In genomic region chr17:83218722-83219121, GRCm38 (mm10) we compare ENCODE assay signal across 11 mouse cellular contexts. TPM values are rescaled to one million over a fixed set of nuclear protein-coding genes. Genes with fewer than 3 reads are reported as not detected.
DNase-seq lines count a peak whose midpoint lies in the region; ATAC-seq and TF ChIP-seq lines count a peak whose summit lies in the region.
"Had no signal": no experiment of that assay in that cellular context is flagged by ENCODE, and none has a peak within 500 bp of the region (broad histone marks: within the 10 kb centered on the region; RNA-seq: fewer than 3 reads in every experiment).

No protein-coding gene starts in this region.

- TF ChIP-seq POLR2A in kidney, adult 2 months (IDR thresholded peaks at IDR 0.05; ENCODE audit: low read depth, low read length) = no peak

- no peaks in the 10 kb centered on the region for H3K9me3 ChIP-seq in kidney, embryonic 16.5 days (ENCODE audit: low read length)
- no peaks in the 10 kb centered on the region for H3K9me3 ChIP-seq in forebrain, embryonic 13.5 days (replicated peaks)
- no peaks in the 10 kb centered on the region for H3K9me3 ChIP-seq in intestine, embryonic 15.5 days
- H3K9me3 ChIP-seq in neural tube, embryonic 11.5 days (ENCODE audit: control insufficient read depth, low read length) = no peaks in the 10 kb centered on the region

- H3K4me2 ChIP-seq in kidney, embryonic 16.5 days (replicated peaks; ENCODE audit: low read depth, low read length) = peak overlapping the region; percentile 74
- peak overlapping the region; percentile 91 for H3K4me2 ChIP-seq in forebrain, embryonic 13.5 days
- peak overlapping the region; percentile 90 for H3K4me2 ChIP-seq in intestine, embryonic 15.5 days (replicated peaks)
- peak overlapping the region; percentile 97 for H3K4me2 ChIP-seq in neural tube, embryonic 11.5 days (ENCODE audit: low read depth)

- no peak for ATAC-seq in kidney, embryonic 16.5 days (ENCODE audit: low FRiP score, low TSS enrichment)
- ATAC-seq in forebrain, embryonic 13.5 days = no peak
- no peak for ATAC-seq in intestine, embryonic 15.5 days
- ATAC-seq in neural tube, embryonic 11.5 days (ENCODE audit: insufficient read depth, low FRiP score, low TSS enrichment) = no peak

- H3K4me1 ChIP-seq in kidney, embryonic 16.5 days (ENCODE audit: insufficient read depth, low read length) = peaks cover 71% of the 10 kb centered on the region
- peaks cover 12% of the 10 kb centered on the region; the same call in 1 of the 2 replicates for H3K4me1 ChIP-seq in kidney, adult 2 months (ENCODE audit: control insufficient read depth, insufficient read depth, low read length)
- peaks cover 56% of the 10 kb centered on the region for H3K4me1 ChIP-seq in forebrain, embryonic 13.5 days
- H3K4me1 ChIP-seq in intestine, embryonic 15.5 days (replicated peaks) = peaks cover 59% of the 10 kb centered on the region
- peaks cover 44% of the 10 kb centered on the region for H3K4me1 ChIP-seq in neural tube, embryonic 11.5 days (ENCODE audit: control insufficient read depth, insufficient read depth, low read length)

- WGBS in kidney, embryonic 16.5 days = 44% methylated on average over 6 of the region's 6 CpGs
- 79% methylated on average over 6 of the region's 6 CpGs for WGBS in kidney, adult 2 months
- 61% methylated on average over 6 of the region's 6 CpGs for WGBS in forebrain, embryonic 13.5 days
- WGBS in intestine, embryonic 15.5 days = 61% methylated on average over 6 of the region's 6 CpGs
- WGBS in neural tube, embryonic 11.5 days = 57% methylated on average over 6 of the region's 6 CpGs

- peak overlapping the region; percentile 85 for H3K27ac ChIP-seq in kidney, embryonic 16.5 days (ENCODE audit: low read length)
- no peak overlapping the region for H3K27ac ChIP-seq in kidney, adult 2 months (ENCODE audit: insufficient read depth, low read depth, low read length)
- no peak overlapping the region for H3K27ac ChIP-seq in forebrain, embryonic 13.5 days
- H3K27ac ChIP-seq in intestine, embryonic 15.5 days = peak overlapping the region; percentile 89
- H3K27ac ChIP-seq in neural tube, embryonic 11.5 days (ENCODE audit: low read depth, low read length) = no peak overlapping the region

- no peak for DNase-seq in kidney, adult 2 months
- DNase-seq in neural tube, embryonic 11.5 days (ENCODE audit: low spot score) = no peak
- no peak for DNase-seq in embryo, embryonic 10 days (ENCODE audit: low spot score)
- no peak for DNase-seq in thymus, postnatal 10 days (ENCODE audit: low spot score in 2 of 2)
- DNase-seq in left cerebral cortex, adult 8-10 months (ENCODE audit: low spot score in 2 of 2) = no peak
- DNase-seq: embryo, embryonic 11 days; lung, adult 18-20 months; thymus, postnatal 36 days had no signal

- H3K36me3 ChIP-seq in kidney, embryonic 16.5 days (ENCODE audit: insufficient read depth, low read length) = peaks cover 23% of the 10 kb centered on the region
- no peaks in the 10 kb centered on the region for H3K36me3 ChIP-seq in kidney, adult 2 months (ENCODE audit: control insufficient read depth, insufficient read depth, low read length)
- H3K36me3 ChIP-seq in forebrain, embryonic 13.5 days (ENCODE audit: poor library complexity, severe bottlenecking) = peaks cover 33% of the 10 kb centered on the region
- H3K36me3 ChIP-seq in intestine, embryonic 15.5 days = peaks cover 19% of the 10 kb centered on the region
- no peaks in the 10 kb centered on the region; the same call in 1 of the 2 replicates for H3K36me3 ChIP-seq in neural tube, embryonic 11.5 days (ENCODE audit: control insufficient read depth, insufficient read depth, low read length)

- peak overlapping the region; percentile 78 for H3K4me3 ChIP-seq in kidney, embryonic 16.5 days (ENCODE audit: low read length)
- H3K4me3 ChIP-seq in kidney, adult 2 months (ENCODE audit: insufficient read depth, low read depth, low read length) = no peak overlapping the region
- peak overlapping the region; percentile 77 for H3K4me3 ChIP-seq in forebrain, embryonic 13.5 days
- peak overlapping the region; percentile 96 for H3K4me3 ChIP-seq in intestine, embryonic 15.5 days (replicated peaks)
- no peak overlapping the region for H3K4me3 ChIP-seq in neural tube, embryonic 11.5 days (ENCODE audit: low read depth, low read length)

- TF ChIP-seq CTCF in kidney, adult 2 months (conservative IDR thresholded peaks at IDR 0.05; ENCODE audit: insufficient read depth, insufficient read length, low read depth, low read length) = no peak

- no peaks in the 10 kb centered on the region for H3K27me3 ChIP-seq in kidney, embryonic 16.5 days (ENCODE audit: insufficient read depth, low read length)
- no peaks in the 10 kb centered on the region for H3K27me3 ChIP-seq in kidney, adult 2 months (replicated peaks; ENCODE audit: control insufficient read depth, insufficient read depth, low read length)
- no peaks in the 10 kb centered on the region for H3K27me3 ChIP-seq in forebrain, embryonic 13.5 days
- H3K27me3 ChIP-seq in intestine, embryonic 15.5 days (replicated peaks) = no peaks in the 10 kb centered on the region
- no peaks in the 10 kb centered on the region for H3K27me3 ChIP-seq in neural tube, embryonic 11.5 days (ENCODE audit: control insufficient read depth, insufficient read depth, low read length)

- peak overlapping the region; percentile 99 for H3K9ac ChIP-seq in kidney, embryonic 16.5 days (replicated peaks; ENCODE audit: low read length)
- H3K9ac ChIP-seq in forebrain, embryonic 13.5 days = peak overlapping the region; percentile 95
- peak overlapping the region; percentile 100 for H3K9ac ChIP-seq in intestine, embryonic 15.5 days
- 0 out of 2 replicates have a peak overlapping the region, but pooled peaks have one; percentile 37 for H3K9ac ChIP-seq in neural tube, embryonic 11.5 days (ENCODE audit: low read length)

RNA-seq across cellular contexts. Expression of gene Pkdcc, which starts 3.6 kb away (rescaled TPM):
- polyA plus RNA-seq in kidney, embryonic 16.5 days (2015; fragmentation: Nextera tagmentation; extraction: Ambion mirVana) = 29.9 and 31.6 TPM in 2 replicates
- polyA plus RNA-seq in kidney, adult 2 months (2012; rRNA removed) = 42.6 and 44.8 TPM in 2 replicates
- polyA plus RNA-seq in forebrain, embryonic 13.5 days (2015; fragmentation: Nextera tagmentation; extraction: Ambion mirVana) = 6.3 and 7.0 TPM in 2 replicates
- 26.9 and 28.4 TPM in 2 replicates for polyA plus RNA-seq in intestine, embryonic 15.5 days (2015; fragmentation: Nextera tagmentation; extraction: Ambion mirVana)
- polyA plus RNA-seq in neural tube, embryonic 11.5 days (2014; fragmentation: Nextera tagmentation; extraction: Ambion mirVana) = 15.5 and 17.5 TPM in 2 replicates
- 10 to 100 TPM; 13.1 to 16.5 (median 14.4) TPM for total RNA-seq in left cerebral cortex, adult 8-10 months (2022)

Comparison
In these comparisons a context has a peak if more than half of its experiments do, and no peak if none do; other contexts are left out.
1. H3K27ac ChIP-seq: peak in kidney, embryonic 16.5 days (single experiment) and intestine, embryonic 15.5 days (single experiment); none in kidney, adult 2 months (single experiment), forebrain, embryonic 13.5 days (single experiment) and neural tube, embryonic 11.5 days (single experiment).
2. H3K4me3 ChIP-seq: peak in kidney, embryonic 16.5 days (single experiment), forebrain, embryonic 13.5 days (single experiment) and intestine, embryonic 15.5 days (single experiment); none in kidney, adult 2 months (single experiment) and neural tube, embryonic 11.5 days (single experiment).
3. H3K9ac ChIP-seq: peak in every context shown above with its lines; median percentile 100 in intestine, embryonic 15.5 days; 99 in kidney, embryonic 16.5 days; 95 in forebrain, embryonic 13.5 days; 37 in neural tube, embryonic 11.5 days.
4. Peak in every context shown above with its lines, with median percentiles within 50 percentile points of each other: H3K4me2 ChIP-seq.